ENCODE assay signal across 22 mouse cellular contexts in the genomic region with DNA sequence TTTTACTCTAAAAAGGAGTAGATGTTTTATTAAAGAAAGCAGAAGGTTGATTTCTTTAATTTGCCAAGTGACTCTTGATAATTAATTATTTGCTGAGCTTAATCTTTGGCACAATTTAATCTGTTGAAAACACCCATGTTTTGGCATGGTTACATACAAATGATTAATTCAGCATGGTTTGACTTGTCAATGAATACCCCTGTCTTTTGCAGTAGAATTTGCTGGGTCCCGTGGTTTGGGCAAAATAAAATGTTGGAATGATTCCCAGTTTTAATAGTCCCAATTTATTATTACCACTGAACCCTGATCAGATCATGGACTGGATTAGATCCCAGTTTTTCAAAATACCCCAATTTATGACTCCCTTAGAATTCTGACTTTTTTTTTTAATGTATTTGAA.
"Had no signal": no experiment of that assay in that cellular context is flagged by ENCODE, and none has a peak within 500 bp of the region (broad histone marks: within the 10 kb centered on the region; RNA-seq: fewer than 3 reads in every experiment).

No protein-coding gene starts in this region.

- H3K9ac ChIP-seq: kidney, embryonic 15.5 days; limb, embryonic 12.5 days; liver, embryonic 13.5 days; midbrain, embryonic 13.5 days; neural tube, embryonic 13.5 days; stomach, embryonic 15.5 days had no signal

- H3K9me3 ChIP-seq: kidney, embryonic 15.5 days; limb, embryonic 12.5 days; liver, embryonic 13.5 days; megakaryocyte, embryonic 14.5 days; midbrain, embryonic 10.5 days; midbrain, embryonic 13.5 days; neural tube, embryonic 13.5 days; stomach, embryonic 15.5 days had no signal

- H3K27me3 ChIP-seq: kidney, embryonic 15.5 days; limb, embryonic 12.5 days; liver, embryonic 13.5 days; megakaryocyte, embryonic 14.5 days; midbrain, embryonic 13.5 days; neural tube, embryonic 13.5 days; stomach, embryonic 15.5 days had no signal

- ATAC-seq: intestine, embryonic 16.5 days; lung, postnatal 0 days; midbrain, embryonic 13.5 days had no signal

- H3K4me3 ChIP-seq: kidney, embryonic 15.5 days; layer of hippocampus, adult 2 months; left cerebral cortex, adult 2 months; limb, embryonic 12.5 days; liver, embryonic 13.5 days; megakaryocyte, embryonic 14.5 days; midbrain, embryonic 10.5 days; midbrain, embryonic 13.5 days; myocyte; neural tube, embryonic 13.5 days; stomach, embryonic 15.5 days had no signal

- DNase-seq: kidney, adult 18-20 months; kidney, postnatal 14 days; layer of hippocampus, adult 9-11 months; liver, embryonic 13.5 days; lung, adult 2 months; lung, postnatal 36 days; retina, postnatal 1 day; right cerebral cortex, postnatal 25 days; spleen, adult 18-20 months; thymus, postnatal 25 days had no signal

- H3K27ac ChIP-seq: kidney, embryonic 15.5 days; layer of hippocampus, adult 2 months; left cerebral cortex, adult 2 months; limb, embryonic 12.5 days; liver, embryonic 13.5 days; midbrain, embryonic 10.5 days; midbrain, embryonic 13.5 days; neural tube, embryonic 13.5 days; stomach, embryonic 15.5 days had no signal

- H3K4me2 ChIP-seq: kidney, embryonic 15.5 days; limb, embryonic 12.5 days; liver, embryonic 13.5 days; midbrain, embryonic 13.5 days; neural tube, embryonic 13.5 days; stomach, embryonic 15.5 days had no signal

- H3K4me1 ChIP-seq: kidney, embryonic 15.5 days; liver, embryonic 13.5 days; midbrain, embryonic 10.5 days; midbrain, embryonic 13.5 days; neural tube, embryonic 13.5 days; stomach, embryonic 15.5 days had no signal

- H3K36me3 ChIP-seq: kidney, embryonic 15.5 days; limb, embryonic 12.5 days; liver, embryonic 13.5 days; midbrain, embryonic 10.5 days; midbrain, embryonic 13.5 days; neural tube, embryonic 13.5 days; stomach, embryonic 15.5 days had no signal
